Mouse (Mus musculus) ES-E14 (cell line): Measurements from ENCODE around the gene Eif2ak4.

ENCODE experiments used
- CHD2 ChIP-seq: IDR thresholded peaks from 2 replicates; pipeline ENCODE4 v1.6.1; 2014; ENCODE audit warnings: mild to moderate bottlenecking, low read depth, low read length, inconsistent platforms
- HCFC1 ChIP-seq: IDR thresholded peaks from 2 replicates; pipeline ENCODE4 v1.6.1; 2012; ENCODE audit warnings: low read length, inconsistent platforms, borderline replicate concordance; ENCODE audit not compliant: insufficient read depth
- MAFK ChIP-seq: IDR thresholded peaks from 2 replicates; pipeline ENCODE4 v1.6.1; 2014; ENCODE audit warnings: mild to moderate bottlenecking, low read depth, low read length, inconsistent platforms; ENCODE audit not compliant: insufficient read depth
- ZC3H11A ChIP-seq: IDR thresholded peaks from 2 replicates; pipeline ENCODE4 v1.6.1; 2012; ENCODE audit warnings: low read depth, mild to moderate bottlenecking, inconsistent platforms, low read length, borderline replicate concordance
- ZNF384 ChIP-seq: IDR thresholded peaks from 2 replicates; pipeline ENCODE4 v1.6.1; 2012; ENCODE audit warnings: low read depth, low read length, inconsistent platforms

DNA sequence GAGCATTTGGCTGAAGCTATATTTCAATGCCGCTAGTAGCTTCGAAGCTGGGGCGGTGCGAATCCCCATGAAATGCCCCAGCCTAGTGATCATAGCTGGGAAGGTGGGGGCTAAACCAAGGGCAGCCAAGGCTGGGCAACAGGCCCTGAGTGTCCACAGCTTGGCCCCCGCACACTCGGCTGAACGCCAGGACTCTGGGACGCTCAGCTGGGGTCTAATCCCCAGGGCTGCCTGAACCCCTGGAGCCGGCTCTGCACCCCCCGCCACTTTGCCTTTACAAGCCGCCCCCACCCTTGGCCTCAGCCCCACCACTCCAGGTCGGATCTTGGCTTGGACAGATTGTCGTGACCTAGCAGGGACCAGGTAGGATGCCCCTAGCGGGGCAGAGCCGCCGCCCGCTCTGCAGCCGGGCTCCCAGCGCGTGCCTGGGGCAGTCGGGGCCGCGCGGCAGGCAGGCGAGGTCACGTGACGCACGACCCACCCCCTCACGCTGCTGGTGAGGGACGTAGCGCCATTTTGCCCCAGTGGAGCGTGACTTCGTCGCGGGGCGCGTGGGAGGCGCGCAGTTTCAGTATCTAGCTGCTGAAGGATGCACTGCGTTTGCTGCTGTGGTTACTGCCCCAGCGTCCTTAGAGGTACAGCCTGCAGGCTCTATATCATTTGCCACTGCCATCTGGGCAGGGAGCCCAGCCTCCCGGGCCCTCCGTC, 14.7 kb upstream of the Eif2ak4 start:
- TF ChIP-seq CHD2 (no peak), ZC3H11A (no peak), MAFK (no peak), HCFC1 (no peak), ZNF384 (no peak)
